Mouse (Mus musculus): ENCODE data around the gene Gtpbp10.

DNA sequence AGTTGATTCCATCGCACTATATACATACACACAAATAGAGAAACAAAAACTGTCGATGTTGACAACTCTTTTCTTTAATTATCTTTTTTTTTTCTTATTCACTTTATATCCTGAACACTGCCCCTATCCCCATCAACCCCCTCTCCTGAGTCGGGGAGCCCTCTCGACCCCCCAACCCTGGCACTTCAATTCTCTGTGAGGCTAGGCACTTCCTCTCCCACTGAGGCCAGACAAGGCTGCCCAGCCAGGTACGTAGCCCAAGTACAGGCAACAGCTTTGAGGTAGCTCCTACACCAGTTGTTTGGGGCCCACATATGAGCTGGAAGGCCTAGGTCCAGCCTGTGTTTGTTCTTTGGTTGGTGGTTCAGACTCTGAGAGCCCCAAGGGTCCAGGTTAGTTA lies 43.9 kb downstream of the Gtpbp10 start:
- TF ChIP-seq POLR2A (IDR thresholded peaks at IDR 0.05; ENCODE audit: borderline replicate concordance, extremely low read depth, low read depth, low read length) (no peak), CTCF (IDR thresholded peaks at IDR 0.05; ENCODE audit: insufficient read depth, low read length) (no peak)
